Mouse (Mus musculus) MEL (cell line): ENCODE measurements around the gene Susd2. TPM values are rescaled to one million over a fixed set of nuclear protein-coding genes. Genes with fewer than 3 reads are reported as not detected.

Experiments used
- DNase-seq: peaks from one replicate; pipeline ENCODE4 v3.0.0; 2011; ENCODE audit warnings: low read depth, low spot score
- H3K27ac ChIP-seq: 2 replicates; pipeline ENCODE4 v1.5.1; 2012; ENCODE audit warnings: low read depth, mild to moderate bottlenecking, control low read depth, low read length, moderate library complexity; ENCODE audit not compliant: control insufficient read depth
- H3K27me3 ChIP-seq, 2 experiments: fragments of 150-350 bp in 1 of 2; sonication (generic) in 1 of 2; 2 replicates each; pipeline ENCODE4 v1.6.1; 2012; ENCODE audit warnings: low read length in 2 of 2, mild to moderate bottlenecking in 2 of 2, improper control_type of control experiment in 1 of 2, moderate library complexity in 1 of 2; ENCODE audit not compliant: insufficient read depth in 2 of 2, control insufficient read depth in 1 of 2
- H3K36me3 ChIP-seq, 2 experiments: 2 replicates each; pipeline ENCODE4 v1.6.1; 2012 to 2014; ENCODE audit warnings: low read length in 2 of 2, improper control_type of control experiment in 1 of 2, inconsistent platforms in 1 of 2, mild to moderate bottlenecking in 1 of 2; ENCODE audit not compliant: insufficient read depth in 2 of 2, control insufficient read depth in 1 of 2
- H3K4me1 ChIP-seq, 2 experiments: fragments of 150-350 bp in 1 of 2; sonication (generic) in 1 of 2; 2 replicates each; pipeline ENCODE4 v1.6.1; 2012; ENCODE audit warnings: low read length in 2 of 2, improper control_type of control experiment in 1 of 2, mild to moderate bottlenecking in 1 of 2; ENCODE audit not compliant: insufficient read depth in 2 of 2, control insufficient read depth in 1 of 2
- H3K4me3 ChIP-seq, 2 experiments: fragments of 150-350 bp in 1 of 2; sonication (generic) in 1 of 2; 2 replicates each; pipeline ENCODE4 v1.5.1; 2012; ENCODE audit warnings: low read depth in 2 of 2, low read length in 2 of 2, mild to moderate bottlenecking in 2 of 2, moderate library complexity in 2 of 2, control low read depth in 1 of 2, improper control_type of control experiment in 1 of 2; ENCODE audit not compliant: control insufficient read depth in 1 of 2, insufficient read depth in 1 of 2
- H3K79me2 ChIP-seq: 2 replicates; pipeline ENCODE4 v1.6.1; 2012; ENCODE audit warnings: mild to moderate bottlenecking, low read length, moderate library complexity; ENCODE audit not compliant: control insufficient read depth, poor library complexity, insufficient read depth
- H3K9ac ChIP-seq: 2 replicates; pipeline ENCODE4 v1.6.1; 2012; ENCODE audit warnings: low read depth, mild to moderate bottlenecking, control low read depth, low read length, moderate library complexity; ENCODE audit not compliant: control insufficient read depth, poor library complexity, severe bottlenecking
- H3K9me3 ChIP-seq: fragments of 150-350 bp; sonication (generic); replicated peaks from 2 replicates; pipeline ENCODE4 v1.6.1; 2012; ENCODE audit warnings: mild to moderate bottlenecking, low read length, improper control_type of control experiment, moderate library complexity; ENCODE audit not compliant: insufficient read depth
- BHLHE40 ChIP-seq: IDR thresholded peaks from 2 replicates; pipeline ENCODE4 v1.6.1; 2012; ENCODE audit warnings: low read depth, mild to moderate bottlenecking, inconsistent platforms, low read length, improper control_type of control experiment, borderline replicate concordance
- CHD1 ChIP-seq: IDR thresholded peaks from 2 replicates; pipeline ENCODE4 v1.6.1; 2012; ENCODE audit warnings: low read depth, mild to moderate bottlenecking, inconsistent platforms, low read length, improper control_type of control experiment
- CHD2 ChIP-seq: IDR thresholded peaks from 2 replicates; pipeline ENCODE4 v1.6.1; 2011; ENCODE audit warnings: low read length, improper control_type of control experiment
- CTCF ChIP-seq, 3 experiments: IDR thresholded peaks in 2 of 3; conservative IDR thresholded peaks in 1 of 3; 2 replicates each; pipeline ENCODE4 v1.5.1; 2011 to 2012; ENCODE audit warnings: low read length in 3 of 3, low read depth in 2 of 3, mild to moderate bottlenecking in 2 of 3, improper control_type of control experiment in 1 of 3, inconsistent platforms in 1 of 3, mixed read lengths in 1 of 3, moderate library complexity in 1 of 3; ENCODE audit not compliant: control insufficient read depth in 1 of 3, insufficient read depth in 1 of 3, poor library complexity in 1 of 3, severe bottlenecking in 1 of 3
- E2F4 ChIP-seq: IDR thresholded peaks from 2 replicates; pipeline ENCODE4 v1.6.1; 2011; ENCODE audit warnings: low read depth, low read length, improper control_type of control experiment, borderline replicate concordance
- ELF1 ChIP-seq: IDR thresholded peaks from 2 replicates; pipeline ENCODE4 v1.6.1; 2014; ENCODE audit warnings: low read depth, mild to moderate bottlenecking, inconsistent platforms, low read length, improper control_type of control experiment, moderate library complexity
- EP300 ChIP-seq, 2 experiments: IDR thresholded peaks; 2 replicates each; pipeline ENCODE4 v1.6.1; 2011; ENCODE audit warnings: improper control_type of control experiment in 2 of 2, low read length in 2 of 2, low read depth in 1 of 2, mild to moderate bottlenecking in 1 of 2
- HCFC1 ChIP-seq: IDR thresholded peaks from 2 replicates; pipeline ENCODE4 v1.6.1; 2012; ENCODE audit warnings: low read depth, mild to moderate bottlenecking, inconsistent platforms, low read length, improper control_type of control experiment, moderate library complexity
- JUND ChIP-seq: IDR thresholded peaks from 2 replicates; pipeline ENCODE4 v1.6.1; 2011; ENCODE audit warnings: low read depth, mild to moderate bottlenecking, improper control_type of control experiment, low read length
- KAT2A ChIP-seq: conservative IDR thresholded peaks from 2 replicates; pipeline ENCODE4 v1.6.1; 2012; ENCODE audit warnings: low read depth, low read length, improper control_type of control experiment, inconsistent platforms
- MAFK ChIP-seq: IDR thresholded peaks from 2 replicates; pipeline ENCODE4 v1.6.1; 2011; ENCODE audit warnings: low read depth, mild to moderate bottlenecking, low read length, improper control_type of control experiment, borderline replicate concordance
- MAX ChIP-seq: IDR thresholded peaks from 2 replicates; pipeline ENCODE4 v1.6.1; 2011; ENCODE audit warnings: low read length, improper control_type of control experiment
- MAZ ChIP-seq: IDR thresholded peaks from 2 replicates; pipeline ENCODE4 v1.6.1; 2012; ENCODE audit warnings: low read depth, mild to moderate bottlenecking, inconsistent platforms, low read length, improper control_type of control experiment
- MEF2A ChIP-seq: IDR thresholded peaks from 2 replicates; pipeline ENCODE4 v1.6.1; 2014; ENCODE audit warnings: low read depth, mild to moderate bottlenecking, inconsistent platforms, low read length, improper control_type of control experiment; ENCODE audit not compliant: poor library complexity, insufficient replicate concordance, severe bottlenecking; ENCODE audit errors: extremely low read depth
- MXI1 ChIP-seq: IDR thresholded peaks from 2 replicates; pipeline ENCODE4 v1.6.1; 2011; ENCODE audit warnings: mild to moderate bottlenecking, low read depth, low read length, improper control_type of control experiment
- MYB ChIP-seq: IDR thresholded peaks from 2 replicates; pipeline ENCODE4 v1.6.1; 2011; ENCODE audit warnings: mild to moderate bottlenecking, low read depth, low read length, improper control_type of control experiment
- MYC ChIP-seq: IDR thresholded peaks from 2 replicates; pipeline ENCODE4 v1.6.1; 2011; ENCODE audit warnings: low read depth, mild to moderate bottlenecking, low read length, improper control_type of control experiment, moderate library complexity
- NELFE ChIP-seq: IDR thresholded peaks from 2 replicates; pipeline ENCODE4 v1.6.1; 2011; ENCODE audit warnings: low read depth, low read length, improper control_type of control experiment
- NRF1 ChIP-seq: IDR thresholded peaks from 2 replicates; pipeline ENCODE4 v1.6.1; 2014; ENCODE audit warnings: low read depth, mild to moderate bottlenecking, inconsistent platforms, low read length, improper control_type of control experiment, moderate library complexity; ENCODE audit not compliant: poor library complexity, insufficient read depth, severe bottlenecking
- POLR2AphosphoS2 ChIP-seq: IDR thresholded peaks from 2 replicates; pipeline ENCODE4 v1.6.1; 2011; ENCODE audit warnings: low read length, improper control_type of control experiment
- POLR2AphosphoS5 ChIP-seq: IDR thresholded peaks from 2 replicates; pipeline ENCODE4 v1.6.1; 2012; ENCODE audit warnings: low read depth, borderline replicate concordance, mild to moderate bottlenecking, inconsistent platforms, low read length, moderate library complexity, mixed read lengths
- RAD21 ChIP-seq: IDR thresholded peaks from 2 replicates; pipeline ENCODE4 v1.6.1; 2011; ENCODE audit warnings: mild to moderate bottlenecking, low read depth, low read length, improper control_type of control experiment
- RCOR1 ChIP-seq: IDR thresholded peaks from 2 replicates; pipeline ENCODE4 v1.6.1; 2012; ENCODE audit warnings: low read depth, mild to moderate bottlenecking, inconsistent platforms, low read length, improper control_type of control experiment
- SIN3A ChIP-seq: IDR thresholded peaks from 2 replicates; pipeline ENCODE4 v1.6.1; 2012; ENCODE audit warnings: low read length, improper control_type of control experiment, inconsistent platforms
- UBTF ChIP-seq: IDR thresholded peaks from 2 replicates; pipeline ENCODE4 v1.6.1; 2012; ENCODE audit warnings: low read depth, mild to moderate bottlenecking, inconsistent platforms, low read length, improper control_type of control experiment, moderate library complexity, borderline replicate concordance; ENCODE audit not compliant: insufficient read depth
- USF1 ChIP-seq: IDR thresholded peaks from 2 replicates; pipeline ENCODE4 v1.6.1; 2014; ENCODE audit warnings: low read depth, mild to moderate bottlenecking, inconsistent platforms, low read length, improper control_type of control experiment, moderate library complexity
- ZC3H11A ChIP-seq: IDR thresholded peaks from 2 replicates; pipeline ENCODE4 v1.6.1; 2012; ENCODE audit warnings: low read depth, mild to moderate bottlenecking, inconsistent platforms, low read length, improper control_type of control experiment
- ZKSCAN1 ChIP-seq: IDR thresholded peaks from 2 replicates; pipeline ENCODE4 v1.6.1; 2012; ENCODE audit warnings: low read depth, mild to moderate bottlenecking, inconsistent platforms, low read length, improper control_type of control experiment, moderate library complexity
- ZMIZ1 ChIP-seq: IDR thresholded peaks from 2 replicates; pipeline ENCODE4 v1.6.1; 2012; ENCODE audit warnings: low read depth, mild to moderate bottlenecking, inconsistent platforms, low read length, improper control_type of control experiment, moderate library complexity
- polyA plus RNA-seq, 2 experiments: library from polyadenylated mRNA; stranded (reverse) in 1 of 2; unstranded in 1 of 2; fragments of >175 nt in 1 of 2; fragments of >200 nt in 1 of 2; gene quantifications; 2 replicates each; pipeline versions ENCODE4 v1.2.1 to v1.2.4; 2012; ENCODE audit warnings: low replicate concordance in 2 of 2, low read depth in 1 of 2; ENCODE audit not compliant: insufficient read length in 2 of 2, insufficient read depth in 1 of 2, missing spikeins in 1 of 2
- total RNA-seq: library from RNA; depleted of rRNA; stranded (reverse); fragments of 300-350 nt; gene quantifications from 2 replicates; pipeline ENCODE4 v1.2.3, GENCODE M21; 2012

Susd2 gene
- total and polyA plus RNA-seq, 3 experiments = 0.12 to 0.15 TPM; not detected in 1

GRCm38 (mm10) chr10:75649001-75649400 lies 5.2 kb upstream of the Susd2 start:
- Histone ChIP-seq H3K36me3 (peaks cover 0 to 3% of the 10 kb centered on the region in 2 experiments; a peak in 1 of 4 replicates), H3K9ac (no peak overlapping the region), H3K27ac (no peak overlapping the region), H3K79me2 (no peaks in the 10 kb centered on the region), H3K4me3 (no peak overlapping the region), H3K4me1 (no peaks in the 10 kb centered on the region; a peak in 1 of 4 replicates), H3K9me3 (no peaks in the 10 kb centered on the region), H3K27me3 (no peaks in the 10 kb centered on the region)
- TF ChIP-seq EP300 (IDR thresholded peaks at IDR 0.05; ENCODE audit: low read depth in 1 of 2, low read length in 2 of 2) = no peak
- no peak for TF ChIP-seq NRF1
- no peak for TF ChIP-seq POLR2AphosphoS5
- TF ChIP-seq ELF1 = no peak
- no peak for TF ChIP-seq MAZ
- no peak for TF ChIP-seq MAFK
- no peak for TF ChIP-seq MYC
- TF ChIP-seq ZC3H11A = no peak
- no peak for TF ChIP-seq MXI1
- TF ChIP-seq SIN3A = no peak
- no peak for TF ChIP-seq E2F4
- TF ChIP-seq RAD21 = no peak
- TF ChIP-seq ZMIZ1 = no peak
- no peak for TF ChIP-seq MAX
- TF ChIP-seq POLR2AphosphoS2 = no peak
- TF ChIP-seq USF1 = no peak
- TF ChIP-seq HCFC1 = no peak
- TF ChIP-seq MYB = no peak
- TF ChIP-seq UBTF = no peak
- TF ChIP-seq CHD2 = no peak
- DNase-seq = no peak

- H3K79me2 ChIP-seq = no peaks in the 10 kb centered on the region
- no peak overlapping the region for H3K4me3 ChIP-seq
- H3K9me3 ChIP-seq = no peaks in the 10 kb centered on the region
- H3K27ac ChIP-seq = no peak overlapping the region
- DNase-seq = no peak
- peaks cover 0 to 3% of the 10 kb centered on the region in 2 experiments; a peak in 2 of 4 replicates for H3K4me1 ChIP-seq
- peaks cover 0 to 3% of the 10 kb centered on the region in 2 experiments; a peak in 1 of 4 replicates for H3K36me3 ChIP-seq
- H3K9ac ChIP-seq = no peak overlapping the region
- TF ChIP-seq POLR2AphosphoS2 = no peak
- no peak for TF ChIP-seq ZMIZ1
- TF ChIP-seq RCOR1 = no peak
- TF ChIP-seq CHD2 = no peak
- no peak for TF ChIP-seq ZKSCAN1
- no peak for TF ChIP-seq MYC
- no peak for TF ChIP-seq SIN3A
- TF ChIP-seq MAX = no peak
- TF ChIP-seq E2F4 = no peak
- no peak for TF ChIP-seq CTCF (IDR thresholded peaks at IDR 0.05 in 2 of 3, conservative IDR thresholded peaks at IDR 0.05 in 1 of 3; ENCODE audit: control insufficient read depth in 1 of 3, insufficient read depth in 1 of 3, low read depth in 2 of 3, low read length in 3 of 3, poor library complexity in 1 of 3, severe bottlenecking in 1 of 3)
- no peak for TF ChIP-seq NELFE
- no peak for TF ChIP-seq HCFC1
- no peak for TF ChIP-seq MAFK
- no peak for TF ChIP-seq JUND
- no peak for TF ChIP-seq BHLHE40
- TF ChIP-seq MEF2A = no peak
- no peak for TF ChIP-seq CHD1
- no peak for TF ChIP-seq KAT2A
- H3K27me3 ChIP-seq = no peaks in the 10 kb centered on the region
Observed at GRCm38 (mm10) chr10:75648091-75648490, 4.3 kb upstream of the Susd2 start.
